Mouse (Mus musculus): Measurements from ENCODE around the gene Dera.

DNA sequence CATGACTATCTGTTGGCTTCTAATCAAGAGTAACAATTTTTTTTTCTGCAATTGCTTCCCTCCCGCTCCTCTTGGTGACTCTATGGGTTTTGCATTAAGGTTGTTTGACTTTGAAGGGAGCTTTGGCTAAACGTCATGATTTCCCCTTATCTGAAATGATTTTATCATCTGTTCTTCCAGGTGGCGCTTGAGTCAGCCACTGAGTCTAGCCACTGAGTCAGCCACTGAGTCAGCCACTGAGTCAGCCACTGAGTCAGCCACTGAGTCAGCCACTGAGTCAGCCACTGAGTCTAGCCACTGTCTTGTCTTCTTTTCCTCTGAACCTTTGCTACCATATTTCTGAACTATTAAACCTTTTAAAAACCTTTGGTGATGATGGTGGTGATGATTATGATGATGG is 89.0 kb downstream of the Dera start:
- no peak for TF ChIP-seq TAL1 (IDR thresholded peaks at IDR 0.05; ENCODE audit: low read length)
- TF ChIP-seq GATA1 (IDR thresholded peaks at IDR 0.05; ENCODE audit: low read length): no peak

Measured in erythroblast, embryonic 14.5 days (primary cell).